Mouse (Mus musculus) urinary bladder, postnatal 36 days (tissue): ENCODE measurements at regions not wholly inside any gene's neighbourhood (a gene's known extent, or its start where the extent isn't known, plus 50 kb on each side); places are given as distances from the start of the nearest gene placed in this dataset.
"Not testable (repeated sequence)": the region's sequence is repeated elsewhere in the genome, so short reads cannot be mapped to it uniquely, and the experiment has no call there.

Source experiments
- DNase-seq, 2 experiments: peaks; one replicate each; pipeline ENCODE4 v3.0.0; 2022; ENCODE audit warnings: low spot score in 2 of 2, mixed read lengths in 1 of 2

GRCm38 (mm10) chr4:145455573-145455972 is 55.0 kb upstream of the Zfp990 start:
- not testable (repeated sequence) for DNase-seq

- no peak for DNase-seq
Observed at GRCm38 (mm10) chr4:145448586-145448985, 62.0 kb upstream of the Zfp990 start.

- not testable (repeated sequence) for DNase-seq
Observed at GRCm38 (mm10) chr4:145436718-145437117, 73.8 kb upstream of the Zfp990 start.

DNA sequence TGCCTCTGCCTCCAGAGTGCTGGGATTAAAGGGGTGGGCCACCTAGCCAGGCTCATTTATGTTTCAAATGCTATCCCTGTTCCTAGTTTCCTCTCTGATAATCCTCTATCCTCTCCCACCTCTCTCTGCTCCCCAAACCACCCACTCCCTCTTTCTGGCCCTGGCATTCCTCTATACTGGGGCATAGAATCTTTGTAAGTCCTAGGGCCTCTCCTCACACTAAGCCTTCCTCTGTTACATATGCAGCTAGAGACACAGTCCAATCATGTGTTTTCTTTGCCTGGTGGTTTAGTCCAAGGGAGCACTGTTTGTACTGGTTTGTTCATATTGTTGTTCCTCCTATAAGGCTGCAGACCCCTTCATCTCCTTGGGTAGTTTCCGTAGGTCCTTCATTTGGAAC is 76.0 kb upstream of the Zfp990 start:
- no peak for DNase-seq

DNA sequence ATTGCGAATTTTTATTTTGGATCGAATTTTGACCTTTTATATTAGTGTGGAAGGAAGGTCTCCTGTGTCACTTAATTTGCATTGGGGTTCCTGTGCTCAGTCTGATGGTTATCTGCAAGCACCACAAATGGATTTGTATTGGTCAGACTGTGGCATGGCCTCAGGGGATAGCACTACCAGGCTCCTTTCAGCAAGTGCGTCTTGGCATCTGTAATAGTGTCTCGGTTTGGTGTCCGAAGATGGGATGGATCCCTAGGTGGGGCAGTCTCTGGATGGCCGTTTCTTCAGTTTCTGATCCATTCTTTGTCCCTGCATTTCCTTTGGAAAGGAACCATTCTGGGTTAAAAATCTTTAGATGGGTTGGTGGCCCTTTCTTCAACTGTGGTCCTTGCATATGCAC is 76.5 kb upstream of the Zfp990 start:
- peak in 1 of 2 experiments; percentile 13 for DNase-seq

GRCm38 (mm10) chr4:145433235-145433634 is 77.3 kb upstream of the Zfp990 start:
- not testable (repeated sequence) for DNase-seq

DNA sequence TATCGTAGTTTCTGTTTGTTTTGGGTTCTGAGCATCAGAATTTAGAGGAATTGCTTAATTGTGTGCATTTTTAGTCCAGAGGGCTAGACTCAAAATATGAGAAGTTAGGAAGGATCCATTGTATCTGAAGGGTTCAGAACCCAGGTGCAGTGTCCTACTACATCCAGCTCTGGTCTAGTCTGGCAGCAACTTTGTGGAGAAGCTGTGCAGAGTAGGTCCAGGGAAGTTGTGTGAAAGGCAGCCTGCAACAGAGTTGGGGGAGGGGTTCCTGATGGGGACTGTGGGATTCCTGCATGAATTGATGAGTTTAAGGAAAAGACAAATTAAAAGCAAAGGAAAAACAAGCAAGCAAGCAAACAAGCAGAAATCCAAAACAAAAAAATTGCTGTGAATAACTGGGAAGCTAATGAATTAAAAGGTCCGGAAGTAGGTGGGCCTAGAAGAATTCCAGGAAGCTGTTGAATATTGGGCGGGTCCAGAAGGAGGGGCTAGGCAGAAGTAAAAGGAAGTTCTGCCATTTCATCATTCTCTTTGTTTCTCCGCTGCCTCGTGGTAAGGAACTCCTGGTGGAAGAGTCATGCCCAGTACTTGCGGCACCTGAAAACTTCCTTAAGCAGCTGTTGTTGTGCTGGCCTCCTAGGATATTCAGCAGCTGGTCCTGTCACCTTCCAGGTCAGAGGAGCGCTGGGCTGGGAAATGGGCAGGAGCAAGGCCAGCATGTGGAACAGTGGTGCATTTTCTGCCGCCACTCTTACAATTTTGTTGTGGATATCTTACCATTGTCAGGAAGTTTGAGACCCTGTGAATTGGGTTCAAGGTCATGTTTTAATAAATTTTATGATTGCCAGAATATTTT is 78.4 kb upstream of the Zfp990 start:
- no peak for DNase-seq

GRCm38 (mm10) chr4:145417837-145418236 is 92.7 kb upstream of the Zfp990 start:
- not testable (repeated sequence) for DNase-seq

DNA sequence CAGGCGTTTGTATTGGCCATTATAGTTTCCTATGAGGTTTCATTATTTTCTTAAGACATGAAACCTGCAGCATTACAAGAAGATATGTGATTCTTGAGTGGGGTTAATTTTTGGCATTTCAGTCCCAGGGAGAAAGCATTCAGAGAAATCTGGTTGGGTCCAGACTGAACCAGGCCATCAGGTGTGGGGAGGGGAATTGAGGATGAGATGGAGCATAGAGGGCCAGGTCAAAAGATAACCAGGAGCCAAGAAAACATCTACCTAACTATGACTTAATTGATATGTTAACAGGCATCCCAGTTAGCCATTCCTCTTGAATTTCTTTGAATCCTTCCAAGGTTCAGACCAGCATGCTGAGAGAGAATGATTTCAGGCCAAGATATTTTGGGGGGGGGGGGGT is 96.2 kb upstream of the Tnfrsf8 start:
- DNase-seq = no peak

- DNase-seq = no peak
Observed at GRCm38 (mm10) chr4:145409796-145410475, 95.0 kb upstream of the Tnfrsf8 start.

GRCm38 (mm10) chr4:145406050-145406449 is 91.1 kb upstream of the Tnfrsf8 start:
- not testable (repeated sequence) for DNase-seq

GRCm38 (mm10) chr4:145404230-145404629 is 89.3 kb upstream of the Tnfrsf8 start:
- not testable (repeated sequence) for DNase-seq

DNA sequence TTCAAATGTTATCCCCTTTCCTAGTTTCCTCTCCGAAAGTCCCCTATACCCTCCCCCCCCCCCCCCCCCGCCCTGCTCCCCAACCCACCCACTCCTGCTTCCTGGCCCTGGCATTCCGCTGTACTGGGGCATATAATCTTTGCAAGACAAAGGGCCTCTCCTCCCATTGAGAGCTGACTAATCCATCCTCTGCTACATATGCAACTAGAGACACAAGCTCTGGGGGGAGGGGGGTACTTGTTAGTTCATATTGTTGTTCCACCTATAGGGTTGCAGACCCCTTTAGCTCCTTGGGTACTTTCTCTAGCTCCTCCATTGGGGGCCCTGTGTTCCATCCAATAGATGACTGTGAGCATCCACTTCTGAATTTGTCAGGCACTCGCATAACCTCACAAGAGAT is 63.9 kb upstream of the Tnfrsf8 start:
- not testable (repeated sequence) for DNase-seq

- DNase-seq = not testable (repeated sequence)
Observed at GRCm38 (mm10) chr4:145377306-145378067, 62.5 kb upstream of the Tnfrsf8 start.

GRCm38 (mm10) chr4:145369753-145370152 is 54.8 kb upstream of the Tnfrsf8 start:
- DNase-seq = no peak

- no peak for DNase-seq
Observed at GRCm38 (mm10) chr4:145367274-145367822, 52.4 kb upstream of the Tnfrsf8 start.

DNA sequence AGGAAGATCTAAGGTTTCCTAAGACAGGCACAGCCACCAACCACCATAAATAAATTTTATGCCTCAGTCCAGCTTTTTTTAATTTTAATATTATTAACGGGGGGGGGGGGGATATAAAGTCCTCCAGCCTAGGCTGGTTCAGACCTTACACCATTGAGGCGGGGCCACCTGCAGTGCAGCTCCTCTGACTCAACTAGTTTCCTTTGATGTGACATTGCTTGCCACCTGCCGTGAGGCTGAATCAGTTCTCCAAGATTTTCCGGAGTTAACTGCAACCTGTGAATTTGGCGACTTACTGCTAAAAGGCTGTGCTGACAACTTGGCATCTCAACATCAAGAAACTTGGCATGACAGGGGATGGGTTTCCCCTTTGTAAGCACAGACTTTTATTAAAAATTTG is 51.3 kb upstream of the Tnfrsf8 start:
- DNase-seq = no peak

DNA sequence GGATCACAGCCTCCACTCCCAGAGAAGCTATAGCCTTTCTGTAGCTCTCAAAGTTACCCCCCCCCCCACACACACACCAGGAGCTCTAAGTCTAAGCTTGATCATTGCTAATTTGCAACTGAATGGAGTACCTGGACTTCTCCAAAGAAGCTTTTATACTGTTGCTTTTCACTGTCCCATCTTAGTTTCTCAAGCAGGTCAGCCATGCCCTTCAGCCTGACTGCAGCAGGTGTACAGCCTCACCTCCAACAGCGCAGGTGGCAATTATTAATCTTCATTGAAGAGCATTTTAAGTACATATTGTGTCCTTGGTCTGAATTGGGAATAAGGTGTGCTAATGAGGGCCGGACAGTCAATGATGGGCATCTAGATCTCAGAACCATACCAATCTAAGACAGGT is 50.8 kb upstream of the Tnfrsf8 start:
- not testable (repeated sequence) for DNase-seq
